Mouse (Mus musculus): ENCODE results near the gene Klhl34. TPM values are rescaled to one million over a fixed set of nuclear protein-coding genes. Genes with fewer than 3 reads are reported as not detected.

Gene Klhl34
- polyA plus RNA-seq (2021; fragmentation: Nextera tagmentation) = 11.7 and 12.4 TPM in 2 replicates
- long read RNA-seq, experiment 1, partial matches to known transcripts = 0 of 1 reads
- long read RNA-seq, experiment 1, other reads (novel, unspliced or antisense) = 0 of 1 reads
- long read RNA-seq, experiment 2, partial matches to known transcripts = 0 of 1 reads
- long read RNA-seq, experiment 2, other reads (novel, unspliced or antisense) = 0 of 1 reads

GRCm38 (mm10) chrX:157818207-157818920 lies at the start of gene Klhl34:
TSS of gene Klhl34 (plus strand) at chrX:157818435.

Other genes with a start within 250 kb of the Klhl34 start
- not detected in 2 replicates for gene Yy2, start 249.4 kb upstream of the Klhl34 start, polyA plus RNA-seq (2021; fragmentation: Nextera tagmentation)
- gene Mbtps2, start 219.7 kb upstream of the Klhl34 start, polyA plus RNA-seq (2021; fragmentation: Nextera tagmentation) = 9.3 and 10.4 TPM in 2 replicates
- not detected in 2 replicates for gene Smpx, start 119.5 kb upstream of the Klhl34 start, polyA plus RNA-seq (2021; fragmentation: Nextera tagmentation)
- 78.6 and 85.0 TPM in 2 replicates for gene Cnksr2, start 224.9 kb downstream of the Klhl34 start, polyA plus RNA-seq (2021; fragmentation: Nextera tagmentation)